Mouse (Mus musculus): ENCODE measurements around the gene Frmpd4. TPM values are rescaled to one million over a fixed set of nuclear protein-coding genes. Genes with fewer than 3 reads are reported as not detected.

Frmpd4 gene
- polyA plus RNA-seq, 1 experiment from 2014 or later, result 0.70 TPM

Other genes with a start within 250 kb of the Frmpd4 start
- 40.5 and 43.8 TPM in 2 replicates for gene Msl3, start 96.7 kb upstream of the Frmpd4 start, polyA plus RNA-seq (2015; fragmentation: Nextera tagmentation; extraction: Ambion mirVana)
- 2.8 and 3.4 TPM in 2 replicates for gene Arhgap6, start 217.9 kb upstream of the Frmpd4 start, polyA plus RNA-seq (2015; fragmentation: Nextera tagmentation; extraction: Ambion mirVana)